Mouse (Mus musculus): ENCODE data around the gene Dcp1a. TPM values are rescaled to one million over a fixed set of nuclear protein-coding genes. Genes with fewer than 3 reads are reported as not detected.

Dcp1a gene
- polyA plus RNA-seq (2015; fragmentation: Nextera tagmentation; extraction: Ambion mirVana), result 5.2 and 6.7 TPM in 2 replicates

GRCm38 (mm10) chr14:30479361-30479948 lies at the start of gene Dcp1a:
Gene Dcp1a (plus strand): TSS chr14:30479535.
- Histone ChIP-seq H3K36me3 (ENCODE audit: control insufficient read depth, insufficient read depth, low read length) (no peaks in the 10 kb centered on the region), H3K27me3 (ENCODE audit: control insufficient read depth, insufficient read depth, low read length) (no peaks in the 10 kb centered on the region), H3K27ac (replicated peaks) (peak within 1 kb of the TSS; percentile 84), H3K9ac (ENCODE audit: low read length) (peak within 1 kb of the TSS; percentile 89), H3K4me1 (replicated peaks; ENCODE audit: control insufficient read depth, insufficient read depth) (0 out of 2 replicates have a peak, but pooled peaks cover 3% of the 10 kb centered on the region), H3K4me3 (ENCODE audit: low read depth, low read length) (peak within 1 kb of the TSS; percentile 94), H3K9me3 (ENCODE audit: control insufficient read depth, low read length) (no peaks in the 10 kb centered on the region), H3K4me2 (replicated peaks; ENCODE audit: low read depth) (peak within 1 kb of the TSS; percentile 70)
- TF ChIP-seq EP300 (optimal IDR thresholded peaks at IDR 0.05) (no peak), CTCF (IDR thresholded peaks at IDR 0.05; ENCODE audit: low read depth) (peak; percentile 49; the same call in 1 of the 2 replicates)
- ATAC-seq (ENCODE audit: low FRiP score, low TSS enrichment), result peak; percentile 100
- DNase-seq (ENCODE audit: low spot score), result peak; percentile 96
- under 1% methylated on average over 39 of the region's 39 CpGs for WGBS

- H3K36me3 ChIP-seq (ENCODE audit: control insufficient read depth, insufficient read depth, low read length), result no peaks in the 10 kb centered on the region
- no peak overlapping the region for H3K4me3 ChIP-seq (ENCODE audit: low read depth, low read length)
- ATAC-seq (ENCODE audit: low FRiP score, low TSS enrichment) (no peak), DNase-seq (ENCODE audit: low spot score) (no peak)
- no peaks in the 10 kb centered on the region for H3K27me3 ChIP-seq (ENCODE audit: control insufficient read depth, insufficient read depth, low read length)
- H3K27ac ChIP-seq (replicated peaks), result no peak overlapping the region
- H3K9ac ChIP-seq (ENCODE audit: low read length), result no peak overlapping the region
- H3K4me1 ChIP-seq (replicated peaks; ENCODE audit: control insufficient read depth, insufficient read depth), result no peaks in the 10 kb centered on the region
- TF ChIP-seq CTCF (IDR thresholded peaks at IDR 0.05; ENCODE audit: low read depth) (no peak), EP300 (optimal IDR thresholded peaks at IDR 0.05) (no peak)
- H3K9me3 ChIP-seq (ENCODE audit: control insufficient read depth, low read length), result no peaks in the 10 kb centered on the region
- 48% methylated on average over 9 of the region's 9 CpGs for WGBS
- no peak overlapping the region for H3K4me2 ChIP-seq (replicated peaks; ENCODE audit: low read depth)
These were observed 49.7 kb upstream of the Dcp1a start for GRCm38 (mm10) chr14:30429606-30430005.

GRCm38 (mm10) chr14:30430026-30430425 lies 49.3 kb upstream of the Dcp1a start:
- Histone ChIP-seq H3K27me3 (ENCODE audit: control insufficient read depth, insufficient read depth, low read length) (no peaks in the 10 kb centered on the region), H3K4me1 (replicated peaks; ENCODE audit: control insufficient read depth, insufficient read depth) (no peaks in the 10 kb centered on the region), H3K4me3 (ENCODE audit: low read depth, low read length) (no peak overlapping the region), H3K9me3 (ENCODE audit: control insufficient read depth, low read length) (no peaks in the 10 kb centered on the region), H3K9ac (ENCODE audit: low read length) (no peak overlapping the region), H3K36me3 (ENCODE audit: control insufficient read depth, insufficient read depth, low read length) (no peaks in the 10 kb centered on the region), H3K27ac (replicated peaks) (no peak overlapping the region), H3K4me2 (replicated peaks; ENCODE audit: low read depth) (no peak overlapping the region)
- 75% methylated on average over 9 of the region's 9 CpGs for WGBS
- no peak for DNase-seq (ENCODE audit: low spot score)
- TF ChIP-seq CTCF (IDR thresholded peaks at IDR 0.05; ENCODE audit: low read depth), result no peak
- TF ChIP-seq EP300 (optimal IDR thresholded peaks at IDR 0.05), result no peak
- no peak for ATAC-seq (ENCODE audit: low FRiP score, low TSS enrichment)

GRCm38 (mm10) chr14:30430446-30430845 lies 48.9 kb upstream of the Dcp1a start:
- no peak for TF ChIP-seq EP300 (optimal IDR thresholded peaks at IDR 0.05)
- no peak for TF ChIP-seq CTCF (IDR thresholded peaks at IDR 0.05; ENCODE audit: low read depth)
- no peaks in the 10 kb centered on the region for H3K27me3 ChIP-seq (ENCODE audit: control insufficient read depth, insufficient read depth, low read length)
- no peak for DNase-seq (ENCODE audit: low spot score)
- no peak overlapping the region for H3K9ac ChIP-seq (ENCODE audit: low read length)
- no peak overlapping the region for H3K4me3 ChIP-seq (ENCODE audit: low read depth, low read length)
- ATAC-seq (ENCODE audit: low FRiP score, low TSS enrichment), result no peak
- WGBS, result 74% methylated on average over 5 of the region's 5 CpGs
- H3K4me1 ChIP-seq (replicated peaks; ENCODE audit: control insufficient read depth, insufficient read depth), result no peaks in the 10 kb centered on the region
- no peak overlapping the region for H3K27ac ChIP-seq (replicated peaks)
- no peaks in the 10 kb centered on the region for H3K36me3 ChIP-seq (ENCODE audit: control insufficient read depth, insufficient read depth, low read length)
- H3K4me2 ChIP-seq (replicated peaks; ENCODE audit: low read depth), result no peak overlapping the region
- H3K9me3 ChIP-seq (ENCODE audit: control insufficient read depth, low read length), result no peaks in the 10 kb centered on the region

GRCm38 (mm10) chr14:30435316-30435715 lies 44.0 kb upstream of the Dcp1a start:
- ATAC-seq (ENCODE audit: low FRiP score, low TSS enrichment), result no peak
- H3K36me3 ChIP-seq (ENCODE audit: control insufficient read depth, insufficient read depth, low read length), result no peaks in the 10 kb centered on the region
- H3K9ac ChIP-seq (ENCODE audit: low read length), result no peak overlapping the region
- whole genome bisulfite sequencing, result 87% methylated on average over 5 of the region's 5 CpGs
- no peaks in the 10 kb centered on the region for H3K27me3 ChIP-seq (ENCODE audit: control insufficient read depth, insufficient read depth, low read length)
- no peak overlapping the region for H3K4me2 ChIP-seq (replicated peaks; ENCODE audit: low read depth)
- DNase-seq (ENCODE audit: low spot score), result no peak
- TF ChIP-seq CTCF (IDR thresholded peaks at IDR 0.05; ENCODE audit: low read depth), result no peak
- TF ChIP-seq EP300 (optimal IDR thresholded peaks at IDR 0.05), result no peak
- no peak overlapping the region for H3K27ac ChIP-seq (replicated peaks)
- H3K9me3 ChIP-seq (ENCODE audit: control insufficient read depth, low read length), result no peaks in the 10 kb centered on the region
- no peaks in the 10 kb centered on the region for H3K4me1 ChIP-seq (replicated peaks; ENCODE audit: control insufficient read depth, insufficient read depth)
- H3K4me3 ChIP-seq (ENCODE audit: low read depth, low read length), result no peak overlapping the region

- TF ChIP-seq EP300 (optimal IDR thresholded peaks at IDR 0.05) (no peak), CTCF (IDR thresholded peaks at IDR 0.05; ENCODE audit: low read depth) (no peak)
- Histone ChIP-seq H3K4me3 (ENCODE audit: low read depth, low read length) (no peak overlapping the region), H3K27ac (replicated peaks) (no peak overlapping the region), H3K9ac (ENCODE audit: low read length) (no peak overlapping the region), H3K4me1 (replicated peaks; ENCODE audit: control insufficient read depth, insufficient read depth) (no peaks in the 10 kb centered on the region), H3K27me3 (ENCODE audit: control insufficient read depth, insufficient read depth, low read length) (no peaks in the 10 kb centered on the region), H3K4me2 (replicated peaks; ENCODE audit: low read depth) (no peak overlapping the region), H3K9me3 (ENCODE audit: control insufficient read depth, low read length) (no peaks in the 10 kb centered on the region), H3K36me3 (ENCODE audit: control insufficient read depth, insufficient read depth, low read length) (no peaks in the 10 kb centered on the region)
- 66% methylated on average over 3 of the region's 3 CpGs for WGBS
- no peak for DNase-seq (ENCODE audit: low spot score)
- ATAC-seq (ENCODE audit: low FRiP score, low TSS enrichment), result no peak
These were observed 39.4 kb upstream of the Dcp1a start for GRCm38 (mm10) chr14:30439915-30440314.
